Mouse (Mus musculus): ENCODE data around the gene Slc25a3.

DNA sequence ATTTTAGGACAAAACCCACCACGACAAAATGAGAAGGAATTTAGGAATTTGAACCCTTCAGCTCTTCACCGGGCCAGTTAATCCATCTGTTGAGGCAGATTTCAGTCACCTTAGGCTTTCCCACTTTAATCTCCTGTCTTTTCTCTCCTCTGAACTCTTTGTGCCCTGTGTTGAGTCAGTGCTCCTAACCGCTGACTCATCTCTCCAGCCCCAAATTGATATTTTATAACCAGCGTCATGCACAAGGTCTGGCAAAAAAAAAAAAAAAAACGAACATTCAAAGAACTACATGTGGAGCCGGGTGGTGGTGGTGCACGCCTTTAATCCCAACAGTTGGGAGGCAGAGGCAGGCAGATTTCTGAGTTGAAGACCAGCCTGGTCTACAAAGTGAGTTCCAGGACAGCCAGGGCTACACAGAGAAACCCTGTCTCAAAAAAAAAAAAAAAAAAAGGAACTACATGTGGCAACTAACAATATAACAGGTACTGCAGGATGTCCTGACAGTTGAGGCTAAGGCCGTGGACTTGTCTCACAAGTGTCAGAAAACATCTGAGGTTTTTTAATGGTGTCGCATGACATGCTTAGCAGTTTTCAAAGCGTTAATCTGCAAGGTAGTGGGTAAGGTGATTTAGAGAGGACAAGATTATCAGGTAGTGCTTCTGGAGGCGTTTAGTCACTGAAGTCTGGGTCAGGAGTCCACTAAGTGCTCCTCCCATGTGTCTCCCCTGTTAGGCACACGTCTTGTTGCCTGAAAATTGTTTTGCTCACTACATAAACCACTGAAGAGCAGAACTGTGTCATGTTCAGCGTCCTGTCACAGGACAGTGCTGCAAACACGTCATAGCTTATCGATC lies 29.4 kb downstream of the Slc25a3 start:
- no peak for TF ChIP-seq CTCF (IDR thresholded peaks at IDR 0.05; ENCODE audit: low read depth, low read length)
- TF ChIP-seq POLR2A (IDR thresholded peaks at IDR 0.05; ENCODE audit: borderline replicate concordance, low read depth, low read length) = no peak
